Mouse (Mus musculus): ENCODE measurements at regions not wholly inside any gene's neighbourhood (a gene's known extent, or its start where the extent isn't known, plus 50 kb on each side); places are given as distances from the start of the nearest gene placed in this dataset.

- in situ Hi-C loops (cut with MboI, MseI), result no loop called here
Observed at GRCm38 (mm10) chr15:6934564-6934980, 59.8 kb upstream of the Osmr start.

GRCm38 (mm10) chr15:6941491-6941890 is 66.7 kb upstream of the Osmr start:
- in situ Hi-C loops (cut with MboI, MseI), result no loop called here

- in situ Hi-C loops (cut with MboI, MseI), result no loop called here
Observed at GRCm38 (mm10) chr15:6949236-6949635, 74.5 kb upstream of the Osmr start.

- in situ Hi-C loops (cut with MboI, MseI), result no loop called here
Observed at GRCm38 (mm10) chr15:6949686-6950085, 74.9 kb upstream of the Osmr start.

- in situ Hi-C loops (cut with MboI, MseI), result no loop called here
Observed at GRCm38 (mm10) chr15:6950503-6950902, 75.7 kb upstream of the Osmr start.

GRCm38 (mm10) chr15:6953556-6953955 is 78.8 kb upstream of the Osmr start:
- in situ Hi-C loops (cut with MboI, MseI), result no loop called here

- in situ Hi-C loops (cut with MboI, MseI), result no loop called here
Observed at GRCm38 (mm10) chr15:6953970-6954791, 79.4 kb upstream of the Osmr start.

- in situ Hi-C loops (cut with MboI, MseI), result no loop called here
Observed at GRCm38 (mm10) chr15:6959911-6960310, 85.1 kb upstream of the Osmr start.

GRCm38 (mm10) chr15:6960753-6961746 is 86.3 kb upstream of the Osmr start:
- in situ Hi-C loops (cut with MboI, MseI), result no loop called here

- in situ Hi-C loops (cut with MboI, MseI), result no loop called here
Observed at GRCm38 (mm10) chr15:6964635-6965034, 89.9 kb upstream of the Osmr start.

GRCm38 (mm10) chr15:6965446-6965845 is 90.7 kb upstream of the Osmr start:
- in situ Hi-C loops (cut with MboI, MseI), result no loop called here

GRCm38 (mm10) chr15:6974410-6974809 is 99.6 kb upstream of the Osmr start:
- in situ Hi-C loops (cut with MboI, MseI), result no loop called here

GRCm38 (mm10) chr15:6981430-6981829 is 106.7 kb upstream of the Osmr start:
- in situ Hi-C loops (cut with MboI, MseI), result no loop called here

- in situ Hi-C loops (cut with MboI, MseI), result no loop called here
Observed at GRCm38 (mm10) chr15:6983320-6983719, 107.1 kb upstream of the Lifr start.

GRCm38 (mm10) chr15:6988187-6988586 is 102.2 kb upstream of the Lifr start:
- in situ Hi-C loops (cut with MboI, MseI), result no loop called here

GRCm38 (mm10) chr15:6989094-6989493 is 101.3 kb upstream of the Lifr start:
- in situ Hi-C loops (cut with MboI, MseI), result no loop called here

GRCm38 (mm10) chr15:6993226-6993625 is 97.2 kb upstream of the Lifr start:
- in situ Hi-C loops (cut with MboI, MseI), result no loop called here

- in situ Hi-C loops (cut with MboI, MseI), result no loop called here
Observed at GRCm38 (mm10) chr15:6995246-6995645, 95.2 kb upstream of the Lifr start.

GRCm38 (mm10) chr15:6997871-6998270 is 92.5 kb upstream of the Lifr start:
- in situ Hi-C loops (cut with MboI, MseI), result no loop called here

- in situ Hi-C loops (cut with MboI, MseI), result no loop called here
Observed at GRCm38 (mm10) chr15:6998576-6999070, 91.8 kb upstream of the Lifr start.

- in situ Hi-C loops (cut with MboI, MseI), result loop anchor here (25.0 kb wide), 1 partner anchor 1663 kb away; no protein-coding TSS in a partner anchor
Observed at GRCm38 (mm10) chr15:6999667-7000066, 90.7 kb upstream of the Lifr start.

- in situ Hi-C loops (cut with MboI, MseI), result loop anchor here (25.0 kb wide), 1 partner anchor 1660 kb away; no protein-coding TSS in a partner anchor
Observed at GRCm38 (mm10) chr15:7002226-7002625, 88.2 kb upstream of the Lifr start.
